Mouse (Mus musculus): ENCODE results near the gene Calcrl.

- TF ChIP-seq CTCF (IDR thresholded peaks at IDR 0.05; ENCODE audit: low read depth) (no peak), EP300 (IDR thresholded peaks at IDR 0.05; ENCODE audit: low read depth) (no peak)
These were observed at the start of gene Calcrl for GRCm38 (mm10) chr2:84425138-84425537.

Data from liver, postnatal 0 days (tissue).